Mouse (Mus musculus): ENCODE measurements at regions not wholly inside any gene's neighbourhood (a gene's known extent, or its start where the extent isn't known, plus 50 kb on each side); places are given as distances from the start of the nearest gene placed in this dataset.

DNA sequence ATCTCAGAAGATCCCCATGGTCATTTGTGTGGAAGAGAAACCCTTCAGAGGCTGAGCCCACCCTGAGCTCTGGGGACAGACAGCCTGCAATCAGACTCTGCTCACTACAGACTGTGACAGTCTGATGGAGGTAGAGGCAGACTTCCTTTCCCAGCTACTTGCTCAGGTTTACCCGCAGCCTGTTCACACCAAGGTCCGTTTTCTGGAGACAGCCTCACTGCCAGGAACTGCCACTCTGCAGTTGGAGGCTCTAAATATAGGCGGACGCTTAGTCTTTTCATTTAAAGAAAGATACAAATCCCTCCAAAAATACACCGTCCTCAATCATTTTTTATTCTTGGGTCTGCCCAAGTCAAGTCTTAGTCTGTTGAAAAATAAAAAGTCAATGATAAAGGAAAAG lies 135.6 kb downstream of the Abhd5 start:
- no peak for TF ChIP-seq GATA1 (IDR thresholded peaks at IDR 0.05; ENCODE audit: borderline replicate concordance, low read length)
- no peak for TF ChIP-seq FLI1 (IDR thresholded peaks at IDR 0.05; ENCODE audit: low read length)
- no peak overlapping the region for H3K4me3 ChIP-seq (replicated peaks)
- H3K4me1 ChIP-seq, result no peaks in the 10 kb centered on the region
- H3K27me3 ChIP-seq (replicated peaks), result peaks cover 4% of the 10 kb centered on the region
- no peaks in the 10 kb centered on the region for H3K9me3 ChIP-seq
- no peaks in the 10 kb centered on the region for H3K36me3 ChIP-seq (replicated peaks; ENCODE audit: low read length)

DNA sequence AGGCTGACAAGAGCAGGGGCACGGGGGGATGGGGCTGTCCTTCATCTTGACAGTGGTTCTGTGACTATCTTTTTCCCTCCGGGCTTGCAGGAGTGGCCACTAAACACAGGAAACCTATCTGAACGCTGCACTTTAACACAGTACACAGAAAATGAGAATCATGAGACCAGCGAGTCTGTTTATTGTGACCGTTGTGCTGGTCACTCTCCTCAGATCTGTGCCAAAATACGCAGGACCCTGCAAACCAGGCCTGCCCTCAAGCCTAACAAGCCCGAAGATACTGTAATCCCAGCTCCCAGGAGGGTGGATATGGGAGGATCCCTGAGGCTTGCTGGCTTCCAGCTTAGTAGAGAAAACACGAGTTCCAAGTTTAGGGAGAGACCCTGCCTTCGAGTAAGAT lies 143.3 kb downstream of the Abhd5 start:
- Histone ChIP-seq H3K36me3 (replicated peaks; ENCODE audit: low read length) (no peaks in the 10 kb centered on the region), H3K9me3 (peaks cover 24% of the 10 kb centered on the region), H3K27me3 (replicated peaks) (peaks cover 4% of the 10 kb centered on the region), H3K4me1 (no peaks in the 10 kb centered on the region), H3K4me3 (replicated peaks) (no peak overlapping the region)
- TF ChIP-seq FLI1 (IDR thresholded peaks at IDR 0.05; ENCODE audit: low read length), result no peak
- no peak for TF ChIP-seq GATA1 (IDR thresholded peaks at IDR 0.05; ENCODE audit: borderline replicate concordance, low read length)

DNA sequence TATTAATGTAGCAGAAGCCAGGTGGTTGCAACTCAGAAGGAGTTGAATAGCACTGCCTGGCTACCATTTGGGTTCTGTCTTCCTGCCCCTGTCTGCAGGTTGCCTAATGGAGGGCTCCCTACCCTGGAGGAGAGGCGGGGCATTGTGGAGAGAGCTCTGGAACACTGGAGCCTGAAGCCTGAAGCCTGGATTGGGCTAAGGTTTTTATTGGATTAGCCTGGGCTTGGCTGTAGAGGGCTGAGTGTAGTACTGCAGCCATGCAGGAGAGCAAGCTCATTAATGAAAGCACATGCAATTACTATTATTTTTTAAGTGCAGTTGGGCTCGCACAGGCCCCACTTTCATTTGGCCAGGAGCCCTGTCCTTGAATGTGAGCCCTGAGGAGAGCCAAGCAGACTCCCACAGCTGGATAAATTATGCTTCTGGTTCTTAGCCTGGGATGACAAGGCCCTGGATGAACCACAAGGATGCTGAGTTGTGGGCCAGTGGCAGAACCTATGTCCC lies 145.1 kb downstream of the Abhd5 start:
- Histone ChIP-seq H3K27me3 (replicated peaks) (peaks cover 4% of the 10 kb centered on the region), H3K4me3 (replicated peaks) (no peak overlapping the region), H3K4me1 (no peaks in the 10 kb centered on the region), H3K36me3 (replicated peaks; ENCODE audit: low read length) (no peaks in the 10 kb centered on the region), H3K9me3 (peaks cover 24% of the 10 kb centered on the region)
- TF ChIP-seq GATA1 (IDR thresholded peaks at IDR 0.05; ENCODE audit: borderline replicate concordance, low read length), result no peak

DNA sequence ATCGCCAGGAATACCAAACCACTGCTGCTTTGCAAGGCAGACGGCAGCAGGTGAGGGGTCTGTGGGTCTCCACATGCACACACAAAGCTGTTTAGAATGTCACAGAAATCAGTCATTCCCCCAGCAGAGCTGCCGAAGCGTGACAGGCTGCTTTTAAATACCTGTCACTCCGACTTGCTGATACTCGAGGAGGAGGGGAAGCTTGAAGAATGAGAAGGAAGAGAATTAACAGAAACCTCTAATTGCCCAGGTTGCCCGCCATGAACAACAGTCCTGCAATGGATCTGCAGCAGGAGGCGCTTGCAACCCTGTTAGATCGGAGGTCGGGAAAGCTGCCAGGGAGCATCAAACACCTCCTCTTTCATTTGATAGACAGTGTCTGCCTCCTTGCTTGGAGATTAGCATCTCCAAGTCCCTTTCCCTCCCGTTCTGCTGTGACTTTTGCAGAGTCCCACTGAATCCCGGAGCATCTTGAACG lies 150.5 kb downstream of the Abhd5 start:
- peaks cover 8% of the 10 kb centered on the region for H3K27me3 ChIP-seq (replicated peaks)

DNA sequence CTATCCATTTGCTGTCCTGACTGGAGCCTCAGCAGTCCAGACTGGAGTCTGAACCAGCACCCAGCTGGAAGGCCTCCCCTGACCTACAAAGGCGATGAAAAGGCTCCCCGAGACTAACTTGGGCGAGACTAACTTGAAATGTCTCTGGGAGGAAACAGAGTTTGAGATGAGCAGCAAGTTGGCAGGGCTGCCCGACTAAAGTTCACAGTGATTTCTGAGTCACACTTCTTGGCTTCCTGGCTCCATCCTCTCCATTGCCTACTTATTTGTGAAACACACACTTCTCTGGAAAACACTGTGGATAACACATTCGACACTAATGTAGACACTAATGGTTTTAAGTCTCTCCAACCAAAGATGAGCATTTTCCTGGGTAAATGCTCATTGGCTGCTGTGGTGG lies 170.2 kb downstream of the Abhd5 start:
- peaks cover 25% of the 10 kb centered on the region for H3K27me3 ChIP-seq (replicated peaks)
- no peaks in the 10 kb centered on the region for H3K9me3 ChIP-seq
- TF ChIP-seq GATA1 (IDR thresholded peaks at IDR 0.05; ENCODE audit: borderline replicate concordance, low read length) (no peak), FLI1 (IDR thresholded peaks at IDR 0.05; ENCODE audit: low read length) (no peak)

More for the DNA sequence above, 150.5 kb downstream of the Abhd5 start:
- Histone ChIP-seq H3K4me3 (replicated peaks) (no peak overlapping the region), H3K36me3 (replicated peaks; ENCODE audit: low read length) (no peaks in the 10 kb centered on the region), H3K9me3 (peaks cover 7% of the 10 kb centered on the region), H3K4me1 (no peaks in the 10 kb centered on the region)
- TF ChIP-seq FLI1 (IDR thresholded peaks at IDR 0.05; ENCODE audit: low read length) (no peak), GATA1 (IDR thresholded peaks at IDR 0.05; ENCODE audit: borderline replicate concordance, low read length) (no peak)

DNA sequence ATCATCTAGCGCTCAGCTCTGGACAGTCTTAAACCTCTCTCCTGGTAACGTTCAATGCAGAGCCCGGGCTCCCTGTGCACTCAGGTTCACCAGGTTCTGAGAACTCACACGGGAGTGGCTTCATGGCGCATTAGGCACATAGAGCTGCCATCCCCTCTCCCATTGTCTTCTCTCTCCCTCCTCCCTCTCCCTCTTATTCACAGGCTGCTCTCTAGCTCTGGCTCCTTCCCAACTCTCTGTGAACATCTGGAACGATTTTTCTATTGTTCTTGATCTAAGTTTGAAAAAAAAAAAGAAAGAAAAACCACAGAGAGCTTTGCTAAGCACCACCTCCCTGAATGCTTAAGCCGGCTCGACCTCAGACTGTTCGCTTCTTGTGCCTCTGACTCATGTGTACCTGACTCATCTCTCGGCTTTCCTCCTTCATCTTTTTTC lies 174.2 kb downstream of the Abhd5 start:
- no peaks in the 10 kb centered on the region for H3K36me3 ChIP-seq (replicated peaks; ENCODE audit: low read length)
- no peaks in the 10 kb centered on the region for H3K4me1 ChIP-seq
- no peaks in the 10 kb centered on the region for H3K9me3 ChIP-seq
- TF ChIP-seq GATA1 (IDR thresholded peaks at IDR 0.05; ENCODE audit: borderline replicate concordance, low read length) (no peak), FLI1 (IDR thresholded peaks at IDR 0.05; ENCODE audit: low read length) (no peak)
- H3K27me3 ChIP-seq (replicated peaks), result peaks cover 19% of the 10 kb centered on the region
- no peak overlapping the region for H3K4me3 ChIP-seq (replicated peaks)

More for the DNA sequence above, 170.2 kb downstream of the Abhd5 start:
- no peaks in the 10 kb centered on the region for H3K36me3 ChIP-seq (replicated peaks; ENCODE audit: low read length)
- H3K4me3 ChIP-seq (replicated peaks), result no peak overlapping the region
- H3K4me1 ChIP-seq, result no peaks in the 10 kb centered on the region

DNA sequence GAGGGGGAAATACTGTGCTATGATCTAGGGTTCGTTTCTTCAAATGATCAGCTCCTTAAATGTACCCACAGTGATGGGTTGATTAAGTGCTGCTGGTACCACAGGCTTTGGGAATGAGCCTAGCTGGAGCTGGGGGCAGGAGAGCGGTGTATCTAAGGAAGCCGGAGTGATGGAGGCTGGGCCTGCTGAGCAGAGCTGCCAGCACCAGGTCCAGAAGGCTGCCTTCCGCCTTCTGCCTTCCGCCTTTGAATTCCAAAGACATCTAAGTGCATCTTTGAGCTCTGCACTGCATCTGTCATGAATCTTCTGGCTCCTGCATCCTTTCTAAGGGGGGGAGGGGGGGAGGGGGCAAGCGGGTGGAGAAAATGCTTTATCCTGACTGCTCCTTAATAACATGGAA lies 176.9 kb downstream of the Abhd5 start:
- H3K36me3 ChIP-seq (replicated peaks; ENCODE audit: low read length), result no peaks in the 10 kb centered on the region
- H3K9me3 ChIP-seq, result no peaks in the 10 kb centered on the region
- no peak overlapping the region for H3K4me3 ChIP-seq (replicated peaks)
- no peaks in the 10 kb centered on the region for H3K4me1 ChIP-seq
- H3K27me3 ChIP-seq (replicated peaks), result peaks cover 14% of the 10 kb centered on the region
- TF ChIP-seq GATA1 (IDR thresholded peaks at IDR 0.05; ENCODE audit: borderline replicate concordance, low read length) (no peak), FLI1 (IDR thresholded peaks at IDR 0.05; ENCODE audit: low read length) (no peak)

DNA sequence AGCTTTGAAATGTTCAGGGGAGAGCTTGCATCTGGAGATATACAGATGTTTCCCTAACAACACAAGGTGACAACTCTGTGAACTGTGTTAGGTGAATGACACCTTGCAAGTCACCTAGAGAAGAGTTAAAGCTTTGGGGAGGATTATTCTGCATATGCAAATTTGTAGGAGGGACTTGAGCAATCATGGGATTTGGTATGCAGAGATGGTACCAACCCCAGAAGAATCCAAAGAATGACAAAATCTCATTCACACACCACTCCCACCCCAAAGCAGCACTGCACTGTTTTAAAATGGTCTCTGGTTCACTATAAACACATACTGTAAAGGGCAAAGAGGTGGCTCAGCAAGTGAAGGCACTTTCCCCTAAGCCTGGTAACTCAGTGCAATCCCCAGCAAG lies 178.3 kb downstream of the Abhd5 start:
- TF ChIP-seq GATA1 (IDR thresholded peaks at IDR 0.05; ENCODE audit: borderline replicate concordance, low read length), result no peak
- no peak for TF ChIP-seq FLI1 (IDR thresholded peaks at IDR 0.05; ENCODE audit: low read length)
- H3K4me1 ChIP-seq, result no peaks in the 10 kb centered on the region
- H3K4me3 ChIP-seq (replicated peaks), result no peak overlapping the region
- no peaks in the 10 kb centered on the region for H3K36me3 ChIP-seq (replicated peaks; ENCODE audit: low read length)
- H3K9me3 ChIP-seq, result no peaks in the 10 kb centered on the region
- peaks cover 12% of the 10 kb centered on the region for H3K27me3 ChIP-seq (replicated peaks)

DNA sequence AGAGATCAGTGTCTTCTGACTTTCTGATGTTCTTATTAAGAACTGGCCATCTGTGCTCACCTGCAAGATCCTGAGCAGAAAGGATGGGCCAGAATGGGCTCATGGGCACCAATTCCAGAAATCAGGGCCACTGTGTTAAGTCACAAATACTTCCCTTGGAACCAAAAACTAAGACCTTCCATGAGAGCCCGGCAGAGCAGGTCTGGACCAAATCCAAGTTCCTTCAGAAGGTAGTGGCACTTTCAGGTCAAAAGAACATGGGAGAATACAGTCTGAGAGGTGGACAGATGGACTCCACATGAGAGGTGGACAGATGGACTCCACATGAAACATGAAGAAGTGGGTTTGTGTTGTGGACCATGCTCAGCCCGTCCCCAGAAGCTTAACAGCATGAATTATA lies 180.4 kb downstream of the Abhd5 start:
- H3K27me3 ChIP-seq (replicated peaks), result peaks cover 2% of the 10 kb centered on the region
- no peaks in the 10 kb centered on the region for H3K4me1 ChIP-seq
- H3K9me3 ChIP-seq, result no peaks in the 10 kb centered on the region
- no peaks in the 10 kb centered on the region for H3K36me3 ChIP-seq (replicated peaks; ENCODE audit: low read length)
- TF ChIP-seq GATA1 (IDR thresholded peaks at IDR 0.05; ENCODE audit: borderline replicate concordance, low read length), result no peak
- no peak for TF ChIP-seq FLI1 (IDR thresholded peaks at IDR 0.05; ENCODE audit: low read length)
- H3K4me3 ChIP-seq (replicated peaks), result no peak overlapping the region

DNA sequence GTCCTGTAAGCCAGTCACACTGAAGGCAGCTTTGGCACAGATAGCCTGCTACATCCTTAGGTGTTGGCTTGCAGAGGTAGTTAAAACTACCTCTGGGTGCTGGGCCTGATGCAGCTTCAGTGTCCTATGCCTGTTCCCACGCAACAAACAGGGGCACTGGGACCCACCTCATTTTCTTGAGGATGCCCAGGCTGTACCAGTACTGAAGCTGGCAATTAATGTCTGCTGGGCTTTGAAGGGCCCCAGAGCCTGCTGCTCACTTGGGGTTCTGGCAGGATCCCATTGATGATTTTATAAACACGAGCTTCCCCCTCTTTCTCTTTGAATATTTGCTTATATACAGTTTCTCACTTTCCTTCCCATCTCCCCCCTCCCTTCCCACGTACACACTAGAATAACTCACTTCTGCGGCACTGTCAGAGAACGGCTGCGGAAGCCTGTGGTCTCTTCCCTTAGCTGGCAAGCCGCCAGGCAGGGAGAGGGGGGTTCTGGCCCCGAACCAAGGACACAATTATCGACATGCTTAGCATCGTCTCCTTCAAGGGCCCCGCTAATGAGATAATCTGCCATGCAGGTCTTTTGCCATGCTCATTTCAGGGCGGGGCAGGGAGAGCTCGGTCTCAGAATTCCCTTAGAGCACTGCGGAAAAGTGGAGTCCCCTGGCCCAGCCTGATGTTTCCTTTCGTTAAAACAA lies 182.9 kb downstream of the Abhd5 start:
- H3K9me3 ChIP-seq, result no peaks in the 10 kb centered on the region
- TF ChIP-seq FLI1 (IDR thresholded peaks at IDR 0.05; ENCODE audit: low read length) (no peak), GATA1 (IDR thresholded peaks at IDR 0.05; ENCODE audit: borderline replicate concordance, low read length) (no peak)
- H3K4me1 ChIP-seq, result no peaks in the 10 kb centered on the region
- no peak overlapping the region for H3K4me3 ChIP-seq (replicated peaks)
- H3K27me3 ChIP-seq (replicated peaks), result no peaks in the 10 kb centered on the region
- H3K36me3 ChIP-seq (replicated peaks; ENCODE audit: low read length), result no peaks in the 10 kb centered on the region

Measured in megakaryocyte, embryonic 14.5 days (primary cell).